In genomic region chr14:30870206-30871147, GRCm38 (mm10) we compare ENCODE assay signal across 9 mouse cellular contexts. TPM values are rescaled to one million over a fixed set of nuclear protein-coding genes. Genes with fewer than 3 reads are reported as not detected.
DNase-seq lines count a peak whose midpoint lies in the region; ATAC-seq and TF ChIP-seq lines count a peak whose summit lies in the region.
"Had no signal": no experiment of that assay in that cellular context is flagged by ENCODE, and none has a peak within 500 bp of the region (broad histone marks: within the 10 kb centered on the region; RNA-seq: fewer than 3 reads in every experiment).

No protein-coding gene starts in this region.

- ATAC-seq in limb, embryonic 11.5 days (ENCODE audit: insufficient number of reproducible peaks, low FRiP score, low TSS enrichment, low read depth) = no peak
- ATAC-seq in stomach, embryonic 14.5 days (ENCODE audit: insufficient number of reproducible peaks, insufficient read depth, low FRiP score, low read depth) = peak; percentile 12; the same call in 1 of the 2 replicates

- no peaks in the 10 kb centered on the region for H3K9me3 ChIP-seq in limb, embryonic 11.5 days (ENCODE audit: control insufficient read depth, low read length)
- no peaks in the 10 kb centered on the region for H3K9me3 ChIP-seq in stomach, embryonic 14.5 days (ENCODE audit: control insufficient read depth, low read depth, low read length)
- H3K9me3 ChIP-seq: hindbrain, embryonic 15.5 days had no signal

- DNase-seq in left cerebral cortex, adult 2 months (ENCODE audit: extremely low spot score in 1 of 2, low spot score in 2 of 2) = no peak
- DNase-seq in left cerebral cortex, adult 18-20 months (ENCODE audit: low spot score in 2 of 2) = no peak
- DNase-seq in heart, adult 9 months (ENCODE audit: low spot score in 2 of 2) = peak; percentile 60 to 64
- peak; percentile 42 for DNase-seq in limb, embryonic 11.5 days (ENCODE audit: low spot score)
- no peak for DNase-seq in embryo, embryonic 10.5 days (ENCODE audit: low spot score)
- DNase-seq in MN1 (ENCODE audit: low spot score) = no peak
- no peak for DNase-seq in layer of hippocampus, postnatal 25 days (ENCODE audit: extremely low spot score in 1 of 2, low spot score in 1 of 2)

- no peak overlapping the region for H3K4me2 ChIP-seq in limb, embryonic 11.5 days (ENCODE audit: low read depth, severe bottlenecking)
- no peak overlapping the region for H3K4me2 ChIP-seq in stomach, embryonic 14.5 days (replicated peaks; ENCODE audit: low read depth, low read length)
- H3K4me2 ChIP-seq: hindbrain, embryonic 15.5 days had no signal

- H3K36me3 ChIP-seq in limb, embryonic 11.5 days (ENCODE audit: control insufficient read depth, insufficient read depth, low read length) = no peaks in the 10 kb centered on the region
- H3K36me3 ChIP-seq in stomach, embryonic 14.5 days (ENCODE audit: control insufficient read depth, insufficient read depth, low read length) = peaks cover 16% of the 10 kb centered on the region; the same call in 1 of the 2 replicates

- no peaks in the 10 kb centered on the region for H3K27me3 ChIP-seq in limb, embryonic 11.5 days (ENCODE audit: control insufficient read depth, insufficient read depth, low read length)
- H3K27me3 ChIP-seq in stomach, embryonic 14.5 days (ENCODE audit: control insufficient read depth, insufficient read depth, low read length) = no peaks in the 10 kb centered on the region
- H3K27me3 ChIP-seq: hindbrain, embryonic 15.5 days had no signal

- peaks cover 17% of the 10 kb centered on the region; the same call in 1 of the 2 replicates for H3K4me1 ChIP-seq in limb, embryonic 11.5 days (ENCODE audit: control insufficient read depth, insufficient read depth, low read length)
- peaks cover 7% of the 10 kb centered on the region; the same call in 1 of the 2 replicates for H3K4me1 ChIP-seq in stomach, embryonic 14.5 days (ENCODE audit: control insufficient read depth, insufficient read depth, low read length)
- H3K4me1 ChIP-seq: hindbrain, embryonic 15.5 days had no signal

- no peak overlapping the region for H3K9ac ChIP-seq in limb, embryonic 11.5 days (ENCODE audit: low read length)
- H3K9ac ChIP-seq in stomach, embryonic 14.5 days (replicated peaks; ENCODE audit: low read depth, low read length) = no peak overlapping the region
- H3K9ac ChIP-seq: hindbrain, embryonic 15.5 days had no signal

- intact Hi-C loops in left cerebral cortex, adult 2 months (cut with DNase I) = no loop called here

- no peak overlapping the region for H3K4me3 ChIP-seq in left cerebral cortex, adult 2 months
- H3K4me3 ChIP-seq in limb, embryonic 11.5 days (ENCODE audit: low read depth, low read length) = no peak overlapping the region
- H3K4me3 ChIP-seq in stomach, embryonic 14.5 days (ENCODE audit: low read depth, low read length) = no peak overlapping the region
- H3K4me3 ChIP-seq: hindbrain, embryonic 15.5 days had no signal

- peak overlapping the region; percentile 88 for H3K27ac ChIP-seq in left cerebral cortex, adult 2 months
- peak overlapping the region; percentile 48 for H3K27ac ChIP-seq in limb, embryonic 11.5 days (replicated peaks; ENCODE audit: low read depth, low read length)
- peak overlapping the region; percentile 84 for H3K27ac ChIP-seq in stomach, embryonic 14.5 days (ENCODE audit: low read length)
- H3K27ac ChIP-seq: hindbrain, embryonic 15.5 days had no signal

- TF ChIP-seq CTCF in left cerebral cortex, adult 2 months (IDR thresholded peaks at IDR 0.05) = no peak

- 74% methylated on average over 25 of the region's 25 CpGs for WGBS in limb, embryonic 11.5 days
- 65% methylated on average over 25 of the region's 25 CpGs for WGBS in stomach, embryonic 14.5 days

RNA-seq across cellular contexts. Expression of gene Mustn1, which starts 8.5 kb away (rescaled TPM):
- 1 to 10 TPM; 2.1 to 3.5 TPM for total RNA-seq in left cerebral cortex, adult 2 months (2021)
- 1 to 10 TPM; 2.5 to 3.5 TPM for total RNA-seq in left cerebral cortex, adult 18-20 months (2021)
- polyA plus RNA-seq in limb, embryonic 11.5 days (2014; fragmentation: Nextera tagmentation; extraction: Ambion mirVana) = 1.1 and 1.2 TPM in 2 replicates
- polyA plus RNA-seq in stomach, embryonic 14.5 days (2014; fragmentation: Nextera tagmentation; extraction: Ambion mirVana) = 3.7 and 4.7 TPM in 2 replicates
- 1 to 10 TPM; 1.3 TPM for total RNA-seq in layer of hippocampus, postnatal 25 days (2021)

RNA-seq across cellular contexts. Expression of gene Itih4, which starts 15.8 kb away (rescaled TPM):
- under 1 TPM in 1 of 2 experiments, not detected in 1; 0.12 TPM for total RNA-seq in left cerebral cortex, adult 2 months (2021)
- under 1 TPM in 1 of 2 experiments, not detected in 1; 0.19 TPM for total RNA-seq in left cerebral cortex, adult 18-20 months (2021)
- polyA plus RNA-seq in limb, embryonic 11.5 days (2014; fragmentation: Nextera tagmentation; extraction: Ambion mirVana) = not detected in 2 replicates
- 0.22 TPM in 2 replicates for polyA plus RNA-seq in stomach, embryonic 14.5 days (2014; fragmentation: Nextera tagmentation; extraction: Ambion mirVana)
- not detected for total RNA-seq in layer of hippocampus, postnatal 25 days (2021)
- polyA plus RNA-seq: hindbrain, embryonic 15.5 days had no signal

RNA-seq across cellular contexts. Expression of gene Tmem110, which starts 45.1 kb away (rescaled TPM):
- 10 to 100 TPM; 22.9 to 24.1 TPM for total RNA-seq in left cerebral cortex, adult 2 months (2021)
- 10 to 100 TPM; 20.7 to 22.9 TPM for total RNA-seq in left cerebral cortex, adult 18-20 months (2021)
- 37.5 and 38.7 TPM in 2 replicates for polyA plus RNA-seq in limb, embryonic 11.5 days (2014; fragmentation: Nextera tagmentation; extraction: Ambion mirVana)
- 26.7 and 27.5 TPM in 2 replicates for polyA plus RNA-seq in stomach, embryonic 14.5 days (2014; fragmentation: Nextera tagmentation; extraction: Ambion mirVana)
- 10 to 100 TPM; 19.2 to 24.6 TPM for total RNA-seq in layer of hippocampus, postnatal 25 days (2021)

RNA-seq across cellular contexts. Expression of gene Itih3, which starts 53.1 kb away (rescaled TPM):
- total RNA-seq in left cerebral cortex, adult 2 months (2021) = 10 to 100 TPM; 24.6 to 24.7 TPM
- total RNA-seq in left cerebral cortex, adult 18-20 months (2021) = 10 to 100 TPM; 25.8 to 32.8 TPM
- polyA plus RNA-seq in limb, embryonic 11.5 days (2014; fragmentation: Nextera tagmentation; extraction: Ambion mirVana) = 0.14 and 0.15 TPM in 2 replicates
- polyA plus RNA-seq in stomach, embryonic 14.5 days (2014; fragmentation: Nextera tagmentation; extraction: Ambion mirVana) = 0.36 and 0.91 TPM in 2 replicates
- 10 to 100 TPM; 25.4 to 25.7 TPM for total RNA-seq in layer of hippocampus, postnatal 25 days (2021)

Comparison
In these comparisons a context has a peak if more than half of its experiments do, and no peak if none do; other contexts are left out.
1. DNase-seq: peak in heart, adult 9 months (2 of 2) and limb, embryonic 11.5 days (single experiment); none in left cerebral cortex, adult 2 months (0 of 2), left cerebral cortex, adult 18-20 months (0 of 2), embryo, embryonic 10.5 days (single experiment), MN1 (single experiment) and layer of hippocampus, postnatal 25 days (0 of 2).
2. Peak in every context shown above with its lines, with median percentiles within 50 percentile points of each other: H3K27ac ChIP-seq.